Mouse (Mus musculus) embryonic fibroblast, embryonic 13.5 days (primary cell): ENCODE measurements around the gene Specc1.

Experiments used
- CTCF ChIP-seq: IDR thresholded peaks from 2 replicates; pipeline ENCODE4 v1.5.1; 2011; ENCODE audit warnings: mild to moderate bottlenecking, control low read depth, low read length, moderate library complexity, borderline replicate concordance; ENCODE audit not compliant: insufficient read depth
- POLR2A ChIP-seq: IDR thresholded peaks from 2 replicates; pipeline ENCODE4 v1.6.1; 2011; ENCODE audit warnings: low read depth, mild to moderate bottlenecking, control low read depth, low read length, moderate library complexity

DNA sequence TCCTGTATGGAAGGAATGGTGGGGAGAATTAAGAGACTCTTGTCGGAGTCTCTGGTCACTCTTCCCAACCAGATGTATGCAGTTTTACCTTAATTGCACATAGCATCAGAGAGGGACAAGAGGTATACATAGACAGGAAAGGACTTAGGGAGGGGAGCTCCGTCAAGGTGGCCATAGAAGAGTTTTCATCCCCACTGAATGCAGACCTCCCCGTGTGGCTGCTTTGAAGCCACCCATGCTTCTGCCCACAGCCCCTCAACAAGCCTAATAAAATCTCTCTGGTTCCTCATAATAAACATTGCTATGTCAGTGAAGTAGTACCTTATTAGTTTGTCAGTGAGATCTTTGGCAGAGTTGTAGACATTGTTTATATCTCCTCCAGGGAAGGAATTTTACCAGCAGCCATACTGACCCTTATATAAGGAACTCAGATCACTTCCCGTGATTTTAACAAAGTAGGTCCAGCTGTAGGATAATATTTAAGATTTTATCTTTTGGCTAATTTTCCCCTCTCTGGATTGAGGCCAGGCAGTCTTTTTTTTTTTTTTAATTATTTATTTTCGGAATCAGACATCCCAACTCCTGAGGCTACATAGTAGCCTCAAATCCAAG is 244.4 kb downstream of the Specc1 start:
- TF ChIP-seq CTCF, result no peak
- no peak for TF ChIP-seq POLR2A
